Mouse (Mus musculus): ENCODE results near the gene Pcsk6. TPM values are rescaled to one million over a fixed set of nuclear protein-coding genes. Genes with fewer than 3 reads are reported as not detected.

Gene Pcsk6
- polyA plus RNA-seq, 1 experiment from 2014 or later: 7.0 TPM

- Histone ChIP-seq H3K4me1 (replicated peaks; ENCODE audit: control insufficient read depth, insufficient read depth) (0 out of 2 replicates have a peak, but pooled peaks cover 4% of the 10 kb centered on the region), H3K27me3 (ENCODE audit: control insufficient read depth, insufficient read depth, low read length) (no peaks in the 10 kb centered on the region), H3K4me2 (replicated peaks; ENCODE audit: low read depth) (no peak overlapping the region), H3K27ac (replicated peaks) (no peak overlapping the region), H3K36me3 (ENCODE audit: control insufficient read depth, insufficient read depth, low read length) (no peaks in the 10 kb centered on the region), H3K4me3 (ENCODE audit: low read depth, low read length) (no peak overlapping the region), H3K9me3 (ENCODE audit: control insufficient read depth, low read length) (no peaks in the 10 kb centered on the region), H3K9ac (ENCODE audit: low read length) (no peak overlapping the region)
- WGBS: 82% methylated on average over 3 of the region's 3 CpGs
- no peak for ATAC-seq (ENCODE audit: low FRiP score, low TSS enrichment)
- DNase-seq (ENCODE audit: low spot score): no peak
- TF ChIP-seq EP300 (optimal IDR thresholded peaks at IDR 0.05): no peak
- no peak for TF ChIP-seq CTCF (IDR thresholded peaks at IDR 0.05; ENCODE audit: low read depth)
Measured at GRCm38 (mm10) chr7:65876596-65876995, 15.1 kb downstream of the Pcsk6 start.

- Histone ChIP-seq H3K27me3 (ENCODE audit: control insufficient read depth, insufficient read depth, low read length) (no peaks in the 10 kb centered on the region), H3K36me3 (ENCODE audit: control insufficient read depth, insufficient read depth, low read length) (no peaks in the 10 kb centered on the region), H3K4me3 (ENCODE audit: low read depth, low read length) (no peak overlapping the region), H3K9ac (ENCODE audit: low read length) (no peak overlapping the region), H3K4me2 (replicated peaks; ENCODE audit: low read depth) (no peak overlapping the region), H3K4me1 (replicated peaks; ENCODE audit: control insufficient read depth, insufficient read depth) (0 out of 2 replicates have a peak, but pooled peaks cover 4% of the 10 kb centered on the region), H3K9me3 (ENCODE audit: control insufficient read depth, low read length) (no peaks in the 10 kb centered on the region), H3K27ac (replicated peaks) (no peak overlapping the region)
- DNase-seq (ENCODE audit: low spot score) (no peak), ATAC-seq (ENCODE audit: low FRiP score, low TSS enrichment) (no peak)
- TF ChIP-seq EP300 (optimal IDR thresholded peaks at IDR 0.05) (no peak), CTCF (IDR thresholded peaks at IDR 0.05; ENCODE audit: low read depth) (no peak)
- 46% methylated on average over 4 of the region's 4 CpGs for WGBS
Measured at GRCm38 (mm10) chr7:65878234-65878633, 16.7 kb downstream of the Pcsk6 start.

GRCm38 (mm10) chr7:65879330-65879729 lies 17.8 kb downstream of the Pcsk6 start:
- 76% methylated on average over 9 of the region's 9 CpGs for WGBS
- no peak overlapping the region for H3K4me2 ChIP-seq (replicated peaks; ENCODE audit: low read depth)
- no peak for ATAC-seq (ENCODE audit: low FRiP score, low TSS enrichment)
- no peaks in the 10 kb centered on the region for H3K27me3 ChIP-seq (ENCODE audit: control insufficient read depth, insufficient read depth, low read length)
- no peak overlapping the region for H3K9ac ChIP-seq (ENCODE audit: low read length)
- TF ChIP-seq EP300 (optimal IDR thresholded peaks at IDR 0.05) (no peak), CTCF (IDR thresholded peaks at IDR 0.05; ENCODE audit: low read depth) (no peak)
- H3K27ac ChIP-seq (replicated peaks): no peak overlapping the region
- DNase-seq (ENCODE audit: low spot score): no peak
- H3K9me3 ChIP-seq (ENCODE audit: control insufficient read depth, low read length): no peaks in the 10 kb centered on the region
- no peak overlapping the region for H3K4me3 ChIP-seq (ENCODE audit: low read depth, low read length)
- no peaks in the 10 kb centered on the region for H3K36me3 ChIP-seq (ENCODE audit: control insufficient read depth, insufficient read depth, low read length)
- 0 out of 2 replicates have a peak, but pooled peaks cover 4% of the 10 kb centered on the region for H3K4me1 ChIP-seq (replicated peaks; ENCODE audit: control insufficient read depth, insufficient read depth)

GRCm38 (mm10) chr7:65880666-65881289 lies 19.2 kb downstream of the Pcsk6 start:
- H3K4me1 ChIP-seq (replicated peaks; ENCODE audit: control insufficient read depth, insufficient read depth): 0 out of 2 replicates have a peak, but pooled peaks cover 4% of the 10 kb centered on the region
- H3K4me2 ChIP-seq (replicated peaks; ENCODE audit: low read depth): peak overlapping the region; percentile 41
- H3K9ac ChIP-seq (ENCODE audit: low read length): no peak overlapping the region
- no peak for TF ChIP-seq EP300 (optimal IDR thresholded peaks at IDR 0.05)
- no peak for TF ChIP-seq CTCF (IDR thresholded peaks at IDR 0.05; ENCODE audit: low read depth)
- H3K27me3 ChIP-seq (ENCODE audit: control insufficient read depth, insufficient read depth, low read length): no peaks in the 10 kb centered on the region
- DNase-seq (ENCODE audit: low spot score): peak; percentile 26
- H3K4me3 ChIP-seq (ENCODE audit: low read depth, low read length): 0 out of 2 replicates have a peak overlapping the region, but pooled peaks have one; percentile 12
- no peaks in the 10 kb centered on the region for H3K36me3 ChIP-seq (ENCODE audit: control insufficient read depth, insufficient read depth, low read length)
- ATAC-seq (ENCODE audit: low FRiP score, low TSS enrichment): peak; percentile 80; the same call in 1 of the 2 replicates
- 54% methylated on average over 5 of the region's 5 CpGs for WGBS
- H3K27ac ChIP-seq (replicated peaks): no peak overlapping the region
- H3K9me3 ChIP-seq (ENCODE audit: control insufficient read depth, low read length): no peaks in the 10 kb centered on the region

- no peaks in the 10 kb centered on the region for H3K27me3 ChIP-seq (ENCODE audit: control insufficient read depth, insufficient read depth, low read length)
- peak overlapping the region; percentile 41 for H3K4me2 ChIP-seq (replicated peaks; ENCODE audit: low read depth)
- no peak overlapping the region for H3K9ac ChIP-seq (ENCODE audit: low read length)
- no peak for DNase-seq (ENCODE audit: low spot score)
- H3K27ac ChIP-seq (replicated peaks): no peak overlapping the region
- H3K4me3 ChIP-seq (ENCODE audit: low read depth, low read length): peak overlapping the region; percentile 12
- 0 out of 2 replicates have a peak, but pooled peaks cover 4% of the 10 kb centered on the region for H3K4me1 ChIP-seq (replicated peaks; ENCODE audit: control insufficient read depth, insufficient read depth)
- 30% methylated on average over 12 of the region's 12 CpGs for WGBS
- no peaks in the 10 kb centered on the region for H3K9me3 ChIP-seq (ENCODE audit: control insufficient read depth, low read length)
- no peak for ATAC-seq (ENCODE audit: low FRiP score, low TSS enrichment)
- no peaks in the 10 kb centered on the region for H3K36me3 ChIP-seq (ENCODE audit: control insufficient read depth, insufficient read depth, low read length)
- TF ChIP-seq EP300 (optimal IDR thresholded peaks at IDR 0.05) (no peak), CTCF (IDR thresholded peaks at IDR 0.05; ENCODE audit: low read depth) (no peak)
Measured at GRCm38 (mm10) chr7:65881290-65881688, 19.8 kb downstream of the Pcsk6 start.

GRCm38 (mm10) chr7:65884928-65885327 lies 23.4 kb downstream of the Pcsk6 start:
- Histone ChIP-seq H3K27ac (replicated peaks) (no peak overlapping the region), H3K9me3 (ENCODE audit: control insufficient read depth, low read length) (no peaks in the 10 kb centered on the region), H3K27me3 (ENCODE audit: control insufficient read depth, insufficient read depth, low read length) (no peaks in the 10 kb centered on the region), H3K4me3 (ENCODE audit: low read depth, low read length) (no peak overlapping the region), H3K4me2 (replicated peaks; ENCODE audit: low read depth) (no peak overlapping the region), H3K36me3 (ENCODE audit: control insufficient read depth, insufficient read depth, low read length) (no peaks in the 10 kb centered on the region), H3K4me1 (replicated peaks; ENCODE audit: control insufficient read depth, insufficient read depth) (0 out of 2 replicates have a peak, but pooled peaks cover 4% of the 10 kb centered on the region), H3K9ac (ENCODE audit: low read length) (no peak overlapping the region)
- ATAC-seq (ENCODE audit: low FRiP score, low TSS enrichment) (no peak), DNase-seq (ENCODE audit: low spot score) (no peak)
- 75% methylated on average over 4 of the region's 4 CpGs for WGBS
- TF ChIP-seq EP300 (optimal IDR thresholded peaks at IDR 0.05): no peak
- TF ChIP-seq CTCF (IDR thresholded peaks at IDR 0.05; ENCODE audit: low read depth): no peak
